ENCODE assay signal across 16 mouse cellular contexts in the genomic region with DNA sequence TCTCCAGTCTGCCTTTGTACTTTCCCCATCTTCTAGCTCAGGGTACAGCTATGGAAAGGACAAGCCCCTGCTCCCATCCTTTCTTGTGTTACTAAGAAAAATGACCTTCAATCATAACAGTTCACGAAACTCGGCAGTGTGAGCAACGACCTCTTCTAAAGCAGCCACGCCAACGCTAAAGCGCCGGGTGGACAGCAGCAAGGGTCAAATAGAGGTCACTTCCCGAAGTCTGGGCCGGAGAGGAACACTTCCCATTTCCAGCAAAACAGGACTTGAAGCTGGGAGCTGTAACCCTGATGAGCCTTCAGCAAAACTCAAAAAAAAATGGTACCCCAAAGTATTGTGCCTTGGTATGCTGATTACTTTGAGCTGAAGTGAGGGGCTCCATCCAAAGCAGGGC.
DNase-seq lines count a peak whose midpoint lies in the region; ATAC-seq lines count a peak whose summit lies in the region.
"Had no signal": no experiment of that assay in that cellular context is flagged by ENCODE, and none has a peak within 500 bp of the region (broad histone marks: within the 10 kb centered on the region; RNA-seq: fewer than 3 reads in every experiment).

No protein-coding gene starts in this region.

- H3K4me2 ChIP-seq in neural tube, embryonic 15.5 days: no peak overlapping the region
- peak overlapping the region; percentile 33 for H3K4me2 ChIP-seq in heart, embryonic 13.5 days
- H3K4me2 ChIP-seq: embryonic facial prominence, embryonic 15.5 days; hindbrain, embryonic 12.5 days; limb, embryonic 13.5 days had no signal

- intact Hi-C loops in heart, postnatal 25 days (cut with DNase I): no loop called here

- no peak overlapping the region for H3K4me3 ChIP-seq in neural tube, embryonic 15.5 days (replicated peaks)
- no peak overlapping the region for H3K4me3 ChIP-seq in heart, embryonic 13.5 days
- H3K4me3 ChIP-seq: embryonic facial prominence, embryonic 15.5 days; hindbrain, embryonic 12.5 days; limb, embryonic 13.5 days had no signal

- no peak for ATAC-seq in neural tube, embryonic 15.5 days (ENCODE audit: low FRiP score)
- ATAC-seq in heart, embryonic 13.5 days (ENCODE audit: extremely low read depth, insufficient number of reproducible peaks, low FRiP score, low TSS enrichment): no peak
- ATAC-seq: forebrain, postnatal 0 days; intestine, embryonic 16.5 days; midbrain, embryonic 16.5 days had no signal

- no peaks in the 10 kb centered on the region for H3K36me3 ChIP-seq in neural tube, embryonic 15.5 days
- no peaks in the 10 kb centered on the region for H3K36me3 ChIP-seq in heart, embryonic 13.5 days
- H3K36me3 ChIP-seq: embryonic facial prominence, embryonic 15.5 days; hindbrain, embryonic 12.5 days; limb, embryonic 13.5 days had no signal

- H3K27me3 ChIP-seq in neural tube, embryonic 15.5 days (replicated peaks): no peaks in the 10 kb centered on the region
- H3K27me3 ChIP-seq in heart, embryonic 13.5 days (replicated peaks): no peaks in the 10 kb centered on the region
- H3K27me3 ChIP-seq: embryonic facial prominence, embryonic 15.5 days; hindbrain, embryonic 12.5 days; limb, embryonic 13.5 days had no signal

- peak; percentile 93 for DNase-seq in heart, adult 11 months
- DNase-seq in heart, postnatal 25 days (ENCODE audit: low spot score): no peak
- DNase-seq in neural tube, embryonic 10.5 days (ENCODE audit: extremely low spot score, low spot score): peak; percentile 29
- DNase-seq in lung, postnatal 4 days: peak; percentile 30 to 40
- DNase-seq in cerebellum, postnatal 4 days (ENCODE audit: low spot score in 2 of 2): no peak
- no peak for DNase-seq in gastrocnemius, postnatal 4 days (ENCODE audit: low spot score in 2 of 2)
- DNase-seq: cerebellum, adult 9-10 months; forebrain, postnatal 0 days; layer of hippocampus, postnatal 36 days had no signal

- H3K9me3 ChIP-seq in neural tube, embryonic 15.5 days (replicated peaks): no peaks in the 10 kb centered on the region
- H3K9me3 ChIP-seq in heart, embryonic 13.5 days: no peaks in the 10 kb centered on the region
- H3K9me3 ChIP-seq: embryonic facial prominence, embryonic 15.5 days; hindbrain, embryonic 12.5 days; limb, embryonic 13.5 days had no signal

- H3K27ac ChIP-seq in neural tube, embryonic 15.5 days (replicated peaks): no peak overlapping the region
- H3K27ac ChIP-seq in heart, embryonic 13.5 days (replicated peaks): peak overlapping the region; percentile 53; the same call in 1 of the 2 replicates
- H3K27ac ChIP-seq: embryonic facial prominence, embryonic 15.5 days; hindbrain, embryonic 12.5 days; limb, embryonic 13.5 days had no signal

- H3K9ac ChIP-seq in neural tube, embryonic 15.5 days (replicated peaks): no peak overlapping the region
- H3K9ac ChIP-seq in heart, embryonic 13.5 days: no peak overlapping the region
- H3K9ac ChIP-seq: embryonic facial prominence, embryonic 15.5 days; forebrain, postnatal 0 days; hindbrain, embryonic 12.5 days; limb, embryonic 13.5 days had no signal

- H3K4me1 ChIP-seq in neural tube, embryonic 15.5 days: no peaks in the 10 kb centered on the region
- H3K4me1 ChIP-seq in heart, embryonic 13.5 days: peaks cover 27% of the 10 kb centered on the region
- H3K4me1 ChIP-seq: embryonic facial prominence, embryonic 15.5 days; hindbrain, embryonic 12.5 days; limb, embryonic 13.5 days had no signal

- WGBS in neural tube, embryonic 15.5 days: 52% methylated on average over 9 of the region's 9 CpGs
- 5% methylated on average over 9 of the region's 9 CpGs for WGBS in heart, embryonic 13.5 days

Comparison
In these comparisons a context has a peak if more than half of its experiments do, and no peak if none do; other contexts are left out.
1. DNase-seq: peak in heart, adult 11 months (single experiment), neural tube, embryonic 10.5 days (single experiment) and lung, postnatal 4 days (2 of 2); none in heart, postnatal 25 days (single experiment), cerebellum, postnatal 4 days (0 of 2) and gastrocnemius, postnatal 4 days (0 of 2).